Mouse (Mus musculus): ENCODE measurements at regions not wholly inside any gene's neighbourhood (a gene's known extent, or its start where the extent isn't known, plus 50 kb on each side); places are given as distances from the start of the nearest gene placed in this dataset.

DNA sequence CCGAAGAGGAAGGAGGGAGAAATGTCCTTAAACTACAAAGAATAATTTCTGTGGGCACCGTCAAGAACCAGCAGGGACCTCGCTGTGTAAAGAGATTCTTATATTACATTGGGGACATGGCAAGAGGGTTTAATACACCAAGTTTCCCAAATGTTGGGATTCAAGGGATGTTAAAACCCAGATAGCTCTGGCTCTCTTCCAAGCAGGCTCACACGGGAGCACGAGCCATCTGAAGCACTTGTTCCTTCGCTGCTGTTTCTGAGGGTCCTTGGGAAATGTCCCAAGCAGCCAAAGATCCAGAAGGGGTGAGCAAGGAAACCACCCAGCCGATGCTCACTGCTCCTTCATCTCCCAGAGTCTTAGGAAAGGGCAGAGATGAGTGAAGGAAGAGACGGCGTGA is 272.1 kb downstream of the Cd83 start:
- Histone ChIP-seq H3K9ac (ENCODE audit: low read depth, low read length) (no peak overlapping the region), H3K27ac (ENCODE audit: low read depth, low read length) (no peak overlapping the region), H3K4me1 (replicated peaks; ENCODE audit: control insufficient read depth, insufficient read depth, low read length) (peaks cover 3% of the 10 kb centered on the region; the same call in 1 of the 2 replicates), H3K9me3 (ENCODE audit: control insufficient read depth) (no peaks in the 10 kb centered on the region), H3K27me3 (replicated peaks; ENCODE audit: control insufficient read depth, insufficient read depth, low read length) (no peaks in the 10 kb centered on the region), H3K36me3 (ENCODE audit: control insufficient read depth, insufficient read depth) (no peaks in the 10 kb centered on the region), H3K4me2 (replicated peaks; ENCODE audit: low read depth) (no peak overlapping the region), H3K4me3 (ENCODE audit: low read depth, low read length) (no peak overlapping the region)
- ATAC-seq = no peak
- no peak for TF ChIP-seq CTCF (IDR thresholded peaks at IDR 0.05; ENCODE audit: low read depth)
- WGBS = 76% methylated on average over 9 of the region's 9 CpGs

DNA sequence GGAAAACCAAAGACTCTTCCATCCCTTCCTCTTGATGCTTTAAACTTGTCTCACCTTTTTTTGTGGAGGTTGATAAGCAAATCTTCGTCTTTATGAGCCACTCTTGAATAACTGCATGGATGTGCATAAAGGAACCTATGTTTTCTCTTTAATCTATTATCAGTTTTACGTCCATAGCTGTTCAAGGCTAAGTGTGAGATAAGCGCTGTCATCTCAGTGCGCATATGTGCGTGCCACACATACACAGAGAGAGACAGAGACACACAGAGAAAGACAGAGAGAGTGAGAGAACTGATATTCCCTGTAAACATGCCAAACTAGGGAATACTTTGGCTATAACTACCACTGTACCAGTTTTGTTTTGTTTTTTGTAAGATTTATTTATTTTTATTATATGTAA is 273.0 kb downstream of the Cd83 start:
- Histone ChIP-seq H3K9ac (ENCODE audit: low read depth, low read length) (no peak overlapping the region), H3K4me2 (replicated peaks; ENCODE audit: low read depth) (no peak overlapping the region), H3K4me3 (ENCODE audit: low read depth, low read length) (no peak overlapping the region), H3K9me3 (ENCODE audit: control insufficient read depth) (no peaks in the 10 kb centered on the region), H3K27ac (ENCODE audit: low read depth, low read length) (no peak overlapping the region), H3K36me3 (ENCODE audit: control insufficient read depth, insufficient read depth) (no peaks in the 10 kb centered on the region), H3K4me1 (replicated peaks; ENCODE audit: control insufficient read depth, insufficient read depth, low read length) (peaks cover 3% of the 10 kb centered on the region; the same call in 1 of the 2 replicates), H3K27me3 (replicated peaks; ENCODE audit: control insufficient read depth, insufficient read depth, low read length) (no peaks in the 10 kb centered on the region; the same call in 1 of the 2 replicates)
- no peak for TF ChIP-seq CTCF (IDR thresholded peaks at IDR 0.05; ENCODE audit: low read depth)
- WGBS = 71% methylated on average over 5 of the region's 5 CpGs
- ATAC-seq = no peak

DNA sequence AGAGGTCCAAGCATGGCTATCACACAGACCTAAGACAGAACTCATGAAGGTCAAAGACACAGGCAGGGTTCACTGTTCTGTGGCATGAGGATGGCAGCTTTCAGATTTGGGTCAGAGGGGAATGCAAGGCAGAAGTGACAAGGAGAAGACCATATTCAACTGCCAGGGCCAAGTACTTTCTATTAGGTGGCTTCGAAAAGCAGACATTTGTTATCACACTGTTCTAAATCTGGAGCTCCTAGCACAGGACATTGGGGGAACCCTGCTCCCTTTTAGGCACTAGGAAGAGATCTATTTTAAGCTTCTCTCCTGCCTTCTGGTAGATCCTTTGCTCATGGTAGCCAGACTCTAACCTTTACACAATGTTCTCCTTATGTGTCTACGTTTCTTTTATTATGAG is 273.7 kb downstream of the Cd83 start:
- Histone ChIP-seq H3K4me2 (replicated peaks; ENCODE audit: low read depth) (no peak overlapping the region), H3K27me3 (replicated peaks; ENCODE audit: control insufficient read depth, insufficient read depth, low read length) (no peaks in the 10 kb centered on the region; the same call in 1 of the 2 replicates), H3K36me3 (ENCODE audit: control insufficient read depth, insufficient read depth) (no peaks in the 10 kb centered on the region), H3K9me3 (ENCODE audit: control insufficient read depth) (no peaks in the 10 kb centered on the region), H3K4me3 (ENCODE audit: low read depth, low read length) (no peak overlapping the region), H3K4me1 (replicated peaks; ENCODE audit: control insufficient read depth, insufficient read depth, low read length) (peaks cover 3% of the 10 kb centered on the region; the same call in 1 of the 2 replicates), H3K27ac (ENCODE audit: low read depth, low read length) (no peak overlapping the region), H3K9ac (ENCODE audit: low read depth, low read length) (no peak overlapping the region)
- ATAC-seq = no peak
- no peak for TF ChIP-seq CTCF (IDR thresholded peaks at IDR 0.05; ENCODE audit: low read depth)
- WGBS = 86% methylated on average over 2 of the region's 2 CpGs

DNA sequence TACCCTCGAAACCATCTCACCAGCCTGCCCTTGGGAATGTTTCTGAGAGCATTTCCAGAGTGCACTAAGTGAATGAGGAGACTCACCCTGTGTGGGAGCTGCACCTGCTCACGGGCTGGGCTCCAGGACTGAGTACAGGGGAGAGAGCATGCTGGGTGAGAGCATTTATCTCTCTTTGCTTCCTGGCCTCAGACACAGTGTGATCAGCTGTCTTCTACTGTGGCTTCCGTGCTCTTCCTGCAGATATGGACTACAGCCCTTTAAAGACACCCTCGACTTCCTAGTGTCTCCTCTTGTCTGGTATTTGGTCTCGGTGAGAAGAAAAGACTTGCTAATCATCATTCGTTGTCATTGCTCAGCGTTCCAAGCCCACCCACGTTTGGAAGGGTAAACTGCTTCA is 274.9 kb downstream of the Cd83 start:
- ATAC-seq = no peak
- Histone ChIP-seq H3K9ac (ENCODE audit: low read depth, low read length) (no peak overlapping the region), H3K4me3 (ENCODE audit: low read depth, low read length) (no peak overlapping the region), H3K36me3 (ENCODE audit: control insufficient read depth, insufficient read depth) (no peaks in the 10 kb centered on the region), H3K27me3 (replicated peaks; ENCODE audit: control insufficient read depth, insufficient read depth, low read length) (no peaks in the 10 kb centered on the region; the same call in 1 of the 2 replicates), H3K4me2 (replicated peaks; ENCODE audit: low read depth) (no peak overlapping the region), H3K27ac (ENCODE audit: low read depth, low read length) (no peak overlapping the region), H3K9me3 (ENCODE audit: control insufficient read depth) (no peaks in the 10 kb centered on the region), H3K4me1 (replicated peaks; ENCODE audit: control insufficient read depth, insufficient read depth, low read length) (peaks cover 3% of the 10 kb centered on the region; the same call in 1 of the 2 replicates)
- WGBS = 35% methylated on average over 8 of the region's 8 CpGs
- TF ChIP-seq CTCF (IDR thresholded peaks at IDR 0.05; ENCODE audit: low read depth) = no peak

DNA sequence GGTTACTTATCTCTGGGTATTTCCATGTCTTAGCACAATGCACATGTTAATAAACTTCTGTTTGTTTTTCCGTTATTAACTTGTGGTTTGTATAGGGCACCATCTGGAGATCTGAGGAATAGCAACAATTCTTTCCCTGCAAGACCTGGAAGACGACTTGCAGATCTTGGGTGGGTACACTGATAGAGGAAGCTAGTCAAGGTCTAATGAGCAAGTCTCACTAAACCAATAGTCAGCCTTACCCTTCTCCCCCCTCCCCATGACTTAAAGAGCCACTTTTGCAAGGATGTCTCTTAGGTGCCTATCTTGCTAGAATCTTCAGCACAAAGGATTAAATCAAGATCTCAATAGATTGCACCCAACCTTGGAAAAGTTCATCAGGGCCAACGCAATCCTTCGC is 276.7 kb downstream of the Cd83 start:
- no peak for ATAC-seq
- no peak overlapping the region for H3K4me3 ChIP-seq (ENCODE audit: low read depth, low read length)
- no peak overlapping the region for H3K4me2 ChIP-seq (replicated peaks; ENCODE audit: low read depth)
- no peak overlapping the region for H3K9ac ChIP-seq (ENCODE audit: low read depth, low read length)
- no peak overlapping the region for H3K27ac ChIP-seq (ENCODE audit: low read depth, low read length)
- H3K36me3 ChIP-seq (ENCODE audit: control insufficient read depth, insufficient read depth) = no peaks in the 10 kb centered on the region
- no peaks in the 10 kb centered on the region; the same call in 1 of the 2 replicates for H3K27me3 ChIP-seq (replicated peaks; ENCODE audit: control insufficient read depth, insufficient read depth, low read length)
- no peak for TF ChIP-seq CTCF (IDR thresholded peaks at IDR 0.05; ENCODE audit: low read depth)
- peaks cover 7% of the 10 kb centered on the region; the same call in 1 of the 2 replicates for H3K4me1 ChIP-seq (replicated peaks; ENCODE audit: control insufficient read depth, insufficient read depth, low read length)
- WGBS = 77% methylated on average over 4 of the region's 4 CpGs
- H3K9me3 ChIP-seq (ENCODE audit: control insufficient read depth) = no peaks in the 10 kb centered on the region

DNA sequence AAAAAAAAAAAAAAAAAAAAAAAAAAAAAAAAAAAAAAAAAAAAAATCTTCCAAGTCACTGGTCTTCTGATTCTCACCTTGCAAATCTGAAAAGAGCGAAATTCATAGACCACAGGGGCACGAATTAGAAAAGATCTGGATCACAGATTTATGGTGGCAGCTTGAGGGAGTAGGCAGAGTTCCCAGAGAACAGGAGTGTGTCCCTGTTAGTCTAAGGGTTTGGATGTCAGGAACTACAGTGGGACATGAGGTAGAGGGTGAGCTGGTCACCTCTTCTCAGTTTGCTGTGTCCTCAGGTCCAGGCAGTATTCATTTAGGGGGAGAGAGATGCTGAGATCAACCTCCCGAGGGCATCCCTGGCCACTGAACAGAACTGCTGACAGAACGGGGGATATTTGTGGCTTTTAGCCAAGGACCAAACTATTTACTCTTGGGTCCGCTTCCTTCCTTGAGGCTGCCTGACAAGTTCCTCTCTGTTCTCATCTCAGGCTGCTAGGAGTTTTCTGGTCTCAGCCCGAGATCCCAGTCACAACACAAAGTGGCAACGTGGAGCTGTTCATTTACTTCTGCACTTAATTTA is 277.2 kb downstream of the Cd83 start:
- WGBS = 50% methylated on average over 7 of the region's 7 CpGs
- H3K36me3 ChIP-seq (ENCODE audit: control insufficient read depth, insufficient read depth) = no peaks in the 10 kb centered on the region
- no peaks in the 10 kb centered on the region for H3K9me3 ChIP-seq (ENCODE audit: control insufficient read depth)
- no peak for ATAC-seq
- TF ChIP-seq CTCF (IDR thresholded peaks at IDR 0.05; ENCODE audit: low read depth) = no peak
- peaks cover 10% of the 10 kb centered on the region; the same call in 1 of the 2 replicates for H3K4me1 ChIP-seq (replicated peaks; ENCODE audit: control insufficient read depth, insufficient read depth, low read length)
- H3K4me2 ChIP-seq (replicated peaks; ENCODE audit: low read depth) = no peak overlapping the region
- no peak overlapping the region for H3K9ac ChIP-seq (ENCODE audit: low read depth, low read length)
- no peak overlapping the region for H3K27ac ChIP-seq (ENCODE audit: low read depth, low read length)
- no peak overlapping the region for H3K4me3 ChIP-seq (ENCODE audit: low read depth, low read length)
- no peaks in the 10 kb centered on the region; the same call in 1 of the 2 replicates for H3K27me3 ChIP-seq (replicated peaks; ENCODE audit: control insufficient read depth, insufficient read depth, low read length)
